Mouse (Mus musculus) E14TG2a.4 (cell line): ENCODE data around the gene Rbfox1.

Source experiments
- CTCF ChIP-seq: conservative IDR thresholded peaks from 2 replicates; pipeline ENCODE4 v1.5.1; 2014; ENCODE audit warnings: low read length
- NANOG ChIP-seq: IDR thresholded peaks from 2 replicates; pipeline ENCODE4 v1.6.1; 2014; ENCODE audit warnings: borderline replicate concordance, low read length, mixed read lengths

DNA sequence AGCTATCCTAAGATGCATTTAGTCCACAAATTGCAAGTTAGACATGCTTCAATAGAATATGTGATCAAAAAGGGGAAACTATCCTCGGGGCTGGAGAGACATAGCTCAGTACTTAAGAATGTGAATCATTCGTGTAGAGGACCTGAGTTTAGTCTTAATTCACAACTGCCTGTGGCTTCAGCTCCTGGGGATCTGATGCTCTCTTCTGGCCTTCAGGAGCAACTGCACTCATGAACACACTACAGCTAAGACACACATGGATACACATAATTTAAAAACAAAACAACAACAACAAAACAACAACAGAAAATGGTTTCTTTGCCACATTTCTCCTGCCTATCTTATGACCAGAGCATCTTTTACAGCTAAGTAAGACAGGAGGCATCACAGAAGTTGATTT lies 448.1 kb downstream of the Rbfox1 start:
- TF ChIP-seq CTCF: peak; percentile 21; the same call in 1 of the 2 replicates
- no peak for TF ChIP-seq NANOG
